Mouse (Mus musculus) stomach, postnatal 0 days (tissue): ENCODE data around the gene Amh. TPM values are rescaled to one million over a fixed set of nuclear protein-coding genes. Genes with fewer than 3 reads are reported as not detected.

ENCODE experiments used
- ATAC-seq: fragments of 200-750 bp; cut with Nextera tagmentation; 2 replicates; pipeline ENCODE4 v1.8.0; 2017; ENCODE audit not compliant: low FRiP score, low TSS enrichment
- DNase-seq: peaks from one replicate; pipeline ENCODE4 v3.0.0-alpha.2; 2016; ENCODE audit warnings: low spot score
- H3K27ac ChIP-seq: fragments of 300-500 bp; sonication (generic); replicated peaks from 2 replicates; pipeline ENCODE4 v1.5.1; 2014; ENCODE audit warnings: mild to moderate bottlenecking, control low read depth
- H3K27me3 ChIP-seq: fragments of 300-500 bp; sonication (generic); 2 replicates; pipeline ENCODE4 v1.6.1; 2014; ENCODE audit warnings: low read length; ENCODE audit not compliant: control insufficient read depth, insufficient read depth
- H3K36me3 ChIP-seq: fragments of 300-500 bp; sonication (generic); 2 replicates; pipeline ENCODE4 v1.6.1; 2014; ENCODE audit warnings: low read length, mixed read lengths; ENCODE audit not compliant: control insufficient read depth, insufficient read depth
- H3K4me1 ChIP-seq: fragments of 300-500 bp; sonication (generic); replicated peaks from 2 replicates; pipeline ENCODE4 v1.6.1; 2014; ENCODE audit warnings: antibody characterized with exemption; ENCODE audit not compliant: control insufficient read depth, insufficient read depth
- H3K4me2 ChIP-seq: fragments of 300-500 bp; sonication (generic); replicated peaks from 2 replicates; pipeline ENCODE4 v1.6.1; 2014; ENCODE audit warnings: low read depth, mild to moderate bottlenecking, control low read depth, moderate library complexity
- H3K4me3 ChIP-seq: fragments of 300-500 bp; sonication (generic); 2 replicates; pipeline ENCODE4 v1.5.1; 2014; ENCODE audit warnings: low read depth, low read length, control low read depth
- H3K9ac ChIP-seq: fragments of 300-500 bp; sonication (generic); 2 replicates; pipeline ENCODE4 v1.6.1; 2014; ENCODE audit warnings: mild to moderate bottlenecking, low read length, control low read depth, mixed read lengths
- H3K9me3 ChIP-seq: fragments of 300-500 bp; sonication (generic); 2 replicates; pipeline ENCODE4 v1.6.1; 2016; ENCODE audit warnings: low read length; ENCODE audit not compliant: control insufficient read depth
- CTCF ChIP-seq: IDR thresholded peaks from 2 replicates; pipeline ENCODE4 v1.5.1; 2016; ENCODE audit warnings: antibody characterized with exemption, low read depth, mild to moderate bottlenecking, moderate library complexity
- EP300 ChIP-seq: optimal IDR thresholded peaks from 2 replicates; pipeline ENCODE3; 2016; ENCODE audit warnings: antibody characterized with exemption
- WGBS: fragments of 180-500 bp; shearing (Covaris S2); extraction: QIAGEN DNeasy Blood & Tissue Kit; methylation state at CpG from one replicate; pipeline ENCODE4 v1.1.7; 2014; 5-methylcytosine and 5-hydroxymethylcytosine counted together
- polyA plus RNA-seq: library from polyadenylated mRNA; unstranded; fragments of >200 nt; fragmentation: Nextera tagmentation; extraction: Ambion mirVana; gene quantifications from 2 replicates; pipeline ENCODE4 v1.2.1, GENCODE M21; 2015

Amh gene
- polyA plus RNA-seq, 1 experiment from 2014 or later, result 6.8 TPM

DNA sequence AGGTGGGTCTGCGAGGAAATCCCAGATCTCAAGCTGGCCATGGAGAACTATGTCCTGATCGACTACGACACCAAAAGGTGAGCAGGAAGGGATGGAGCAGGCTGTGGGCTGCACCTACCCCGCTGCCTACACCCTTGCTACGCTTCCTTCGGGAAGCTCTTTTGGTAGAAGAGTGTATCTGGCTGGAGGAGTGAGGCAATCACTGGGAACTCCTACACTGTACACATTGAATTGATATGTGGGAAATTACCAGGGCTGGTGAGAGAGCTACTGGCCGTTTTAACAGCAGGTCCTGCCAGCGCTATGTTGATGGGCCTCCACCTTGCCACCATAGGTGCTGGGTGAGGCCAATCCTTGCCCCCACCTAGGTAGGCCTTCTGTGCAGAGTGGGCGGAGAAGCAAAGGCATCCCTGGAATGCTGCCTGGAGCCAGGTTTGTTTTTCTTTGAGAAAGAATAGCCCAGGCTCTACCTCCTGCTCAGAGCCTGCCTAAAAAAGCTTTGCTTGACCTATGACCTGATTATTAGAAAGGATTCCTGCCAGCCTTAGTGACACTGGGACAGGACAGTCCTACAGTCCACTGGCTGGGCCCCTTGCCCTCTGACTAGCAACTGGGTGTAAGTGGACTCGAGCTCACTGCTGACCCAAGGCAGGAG lies 38.8 kb upstream of the Amh start:
- Histone ChIP-seq H3K9me3 (no peaks in the 10 kb centered on the region), H3K4me1 (no peaks in the 10 kb centered on the region; the same call in 1 of the 2 replicates), H3K4me2 (no peak overlapping the region), H3K36me3 (peaks cover 18% of the 10 kb centered on the region), H3K9ac (no peak overlapping the region), H3K27ac (peak overlapping the region; percentile 71), H3K4me3 (no peak overlapping the region), H3K27me3 (no peaks in the 10 kb centered on the region)
- peak; percentile 78 for ATAC-seq
- DNase-seq, result peak; percentile 42
- 58% methylated on average over 10 of the region's 10 CpGs for WGBS
- no peak for TF ChIP-seq CTCF
- TF ChIP-seq EP300, result no peak

DNA sequence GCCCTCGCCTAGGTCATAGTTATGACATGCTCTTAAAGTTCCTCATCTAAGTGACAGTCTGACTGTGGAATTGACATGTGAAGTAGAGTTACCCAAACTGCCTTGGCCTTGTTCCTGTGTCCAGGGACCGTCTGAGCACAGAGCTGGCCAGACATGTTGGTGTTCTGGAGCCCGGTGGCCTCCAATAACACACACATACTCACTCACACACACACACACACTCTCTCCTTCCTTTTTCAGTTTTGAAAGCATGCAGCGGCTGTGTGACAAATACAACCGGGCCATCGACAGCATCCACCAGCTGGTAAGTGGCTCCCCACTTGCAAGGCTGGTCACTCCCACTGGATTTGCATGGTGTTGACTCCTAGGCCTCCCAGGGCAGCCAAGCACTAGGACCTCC lies 36.7 kb upstream of the Amh start:
- H3K27me3 ChIP-seq, result no peaks in the 10 kb centered on the region
- no peak overlapping the region for H3K4me3 ChIP-seq
- no peak overlapping the region for H3K4me2 ChIP-seq
- WGBS, result 90% methylated on average over 6 of the region's 6 CpGs
- H3K36me3 ChIP-seq, result peaks cover 32% of the 10 kb centered on the region
- ATAC-seq (no peak), DNase-seq (no peak)
- H3K4me1 ChIP-seq, result no peaks in the 10 kb centered on the region; the same call in 1 of the 2 replicates
- no peak overlapping the region for H3K9ac ChIP-seq
- no peaks in the 10 kb centered on the region for H3K9me3 ChIP-seq
- H3K27ac ChIP-seq, result no peak overlapping the region
- TF ChIP-seq EP300, result no peak
- no peak for TF ChIP-seq CTCF

DNA sequence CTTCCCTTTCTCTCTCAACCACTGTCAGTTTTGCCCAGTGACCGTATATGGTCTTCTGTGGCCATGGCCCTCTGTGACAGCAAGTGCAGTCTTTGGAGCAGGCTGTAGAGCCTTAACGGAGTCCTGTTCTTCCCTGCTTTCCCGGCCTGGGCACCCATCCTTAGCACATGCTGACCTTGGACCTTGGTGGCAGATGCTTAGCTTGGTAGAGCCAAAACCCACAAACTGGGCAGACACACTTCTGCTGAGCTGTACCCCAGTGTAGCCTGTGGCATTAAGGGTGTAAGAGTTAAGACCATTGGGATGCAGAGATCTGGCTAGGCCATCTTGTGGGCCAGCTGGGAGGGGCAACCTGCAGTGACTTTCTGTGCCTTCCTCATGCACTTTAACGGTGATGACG lies 31.2 kb upstream of the Amh start:
- no peak overlapping the region for H3K9ac ChIP-seq
- peaks cover 3% of the 10 kb centered on the region; the same call in 1 of the 2 replicates for H3K4me1 ChIP-seq
- no peak overlapping the region for H3K4me2 ChIP-seq
- peak overlapping the region; percentile 80 for H3K27ac ChIP-seq
- TF ChIP-seq EP300 (no peak), CTCF (no peak)
- no peak; the same call in 1 of the 2 replicates for ATAC-seq
- H3K27me3 ChIP-seq, result no peaks in the 10 kb centered on the region
- 65% methylated on average over 5 of the region's 5 CpGs for WGBS
- no peaks in the 10 kb centered on the region for H3K9me3 ChIP-seq
- DNase-seq, result no peak
- peaks cover 43% of the 10 kb centered on the region for H3K36me3 ChIP-seq
- no peak overlapping the region for H3K4me3 ChIP-seq

DNA sequence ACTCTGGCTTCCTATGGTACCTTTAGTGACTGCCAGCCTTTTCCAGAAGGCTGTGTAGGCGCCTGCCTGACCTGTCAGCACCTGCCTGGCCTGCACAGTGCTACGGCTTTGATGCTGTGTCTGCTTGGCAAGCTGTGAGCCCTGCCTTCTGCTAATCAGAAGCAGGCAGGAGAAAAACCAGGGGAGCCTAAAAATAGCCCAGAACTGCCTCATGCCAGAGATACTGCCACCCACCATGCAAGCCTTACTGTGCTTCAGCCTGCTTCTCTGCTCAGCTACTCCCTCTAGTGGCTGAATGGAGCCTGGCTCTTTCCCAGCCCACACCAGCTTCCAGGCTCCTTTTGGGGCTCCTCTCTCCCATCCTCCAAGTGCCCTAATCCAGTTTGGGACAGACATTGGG lies 30.5 kb upstream of the Amh start:
- no peaks in the 10 kb centered on the region for H3K9me3 ChIP-seq
- H3K27me3 ChIP-seq, result no peaks in the 10 kb centered on the region
- ATAC-seq (peak; percentile 76), DNase-seq (peak; percentile 83)
- peak overlapping the region; percentile 80 for H3K27ac ChIP-seq
- no peak overlapping the region for H3K4me2 ChIP-seq
- TF ChIP-seq EP300 (no peak), CTCF (peak; percentile 98)
- peaks cover 43% of the 10 kb centered on the region for H3K36me3 ChIP-seq
- peak overlapping the region; percentile 41; the same call in 1 of the 2 replicates for H3K9ac ChIP-seq
- WGBS, result 14% methylated on average over 2 of the region's 2 CpGs
- H3K4me3 ChIP-seq, result no peak overlapping the region
- H3K4me1 ChIP-seq, result peaks cover 3% of the 10 kb centered on the region; the same call in 1 of the 2 replicates

DNA sequence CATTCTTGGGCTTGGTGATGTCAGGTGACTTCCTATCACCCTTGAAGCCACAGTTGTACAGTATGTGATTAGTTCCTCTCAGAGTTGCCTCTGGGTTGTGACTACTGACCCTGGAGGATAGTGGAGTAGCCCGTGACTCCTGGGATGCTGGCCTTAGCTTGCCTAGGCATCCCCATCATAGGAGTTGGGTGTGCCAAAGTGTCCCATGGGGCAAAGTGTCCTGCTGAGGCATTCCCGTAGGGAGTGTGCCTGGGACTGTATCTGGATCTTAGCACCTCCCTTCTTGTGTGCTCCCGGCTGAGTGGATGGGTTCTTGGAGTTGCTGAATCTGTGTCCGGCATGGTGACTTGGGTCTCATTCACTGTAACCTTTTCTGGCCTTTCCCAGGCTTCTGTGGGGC lies 30.1 kb upstream of the Amh start:
- Histone ChIP-seq H3K9me3 (no peaks in the 10 kb centered on the region), H3K9ac (no peak overlapping the region), H3K4me1 (peaks cover 3% of the 10 kb centered on the region; the same call in 1 of the 2 replicates), H3K36me3 (peaks cover 43% of the 10 kb centered on the region), H3K4me3 (no peak overlapping the region), H3K4me2 (no peak overlapping the region), H3K27me3 (no peaks in the 10 kb centered on the region), H3K27ac (peak overlapping the region; percentile 40; the same call in 1 of the 2 replicates)
- no peak for DNase-seq
- TF ChIP-seq CTCF, result no peak
- no peak for TF ChIP-seq EP300
- 72% methylated on average over 4 of the region's 4 CpGs for WGBS
- no peak; the same call in 1 of the 2 replicates for ATAC-seq

DNA sequence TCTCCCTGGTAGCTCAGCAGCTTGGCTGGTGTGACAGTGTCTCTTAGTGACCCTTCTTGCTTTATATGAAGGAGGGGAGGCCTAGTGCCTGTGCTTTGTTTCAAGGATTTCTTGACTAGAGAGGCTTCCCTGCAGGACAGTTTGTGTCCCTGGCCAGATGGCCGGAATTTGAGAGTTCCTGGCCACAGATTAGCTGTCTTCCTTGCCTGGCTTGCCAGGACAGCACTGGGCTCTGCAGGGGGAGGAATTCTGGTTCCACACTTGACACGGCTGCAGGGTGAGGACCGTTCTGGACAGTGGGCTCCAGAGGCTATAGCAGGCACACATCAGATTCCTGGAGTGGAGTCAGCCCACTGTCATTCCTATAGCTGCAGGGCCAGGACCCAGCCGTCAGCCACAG lies 29.3 kb upstream of the Amh start:
- no peak overlapping the region for H3K4me2 ChIP-seq
- no peaks in the 10 kb centered on the region for H3K27me3 ChIP-seq
- peaks cover 3% of the 10 kb centered on the region; the same call in 1 of the 2 replicates for H3K4me1 ChIP-seq
- 74% methylated on average over 4 of the region's 4 CpGs for WGBS
- no peak for DNase-seq
- TF ChIP-seq EP300, result no peak
- TF ChIP-seq CTCF, result no peak
- H3K9ac ChIP-seq, result peak overlapping the region; percentile 23; the same call in 1 of the 2 replicates
- no peak for ATAC-seq
- H3K9me3 ChIP-seq, result no peaks in the 10 kb centered on the region
- 0 out of 2 replicates have a peak overlapping the region, but pooled peaks have one; percentile 18 for H3K27ac ChIP-seq
- H3K4me3 ChIP-seq, result no peak overlapping the region
- peaks cover 40% of the 10 kb centered on the region for H3K36me3 ChIP-seq
